Mouse (Mus musculus): ENCODE measurements around the gene Rpl13a. TPM values are rescaled to one million over a fixed set of nuclear protein-coding genes. Genes with fewer than 3 reads are reported as not detected.
"Not testable (repeated sequence)": the region's sequence is repeated elsewhere in the genome, so short reads cannot be mapped to it uniquely, and the experiment has no call there.

The Rpl13a gene
- 1,418 and 1,436 TPM in 2 replicates for polyA plus RNA-seq (2014; fragmentation: Nextera tagmentation; extraction: Ambion mirVana)

DNA sequence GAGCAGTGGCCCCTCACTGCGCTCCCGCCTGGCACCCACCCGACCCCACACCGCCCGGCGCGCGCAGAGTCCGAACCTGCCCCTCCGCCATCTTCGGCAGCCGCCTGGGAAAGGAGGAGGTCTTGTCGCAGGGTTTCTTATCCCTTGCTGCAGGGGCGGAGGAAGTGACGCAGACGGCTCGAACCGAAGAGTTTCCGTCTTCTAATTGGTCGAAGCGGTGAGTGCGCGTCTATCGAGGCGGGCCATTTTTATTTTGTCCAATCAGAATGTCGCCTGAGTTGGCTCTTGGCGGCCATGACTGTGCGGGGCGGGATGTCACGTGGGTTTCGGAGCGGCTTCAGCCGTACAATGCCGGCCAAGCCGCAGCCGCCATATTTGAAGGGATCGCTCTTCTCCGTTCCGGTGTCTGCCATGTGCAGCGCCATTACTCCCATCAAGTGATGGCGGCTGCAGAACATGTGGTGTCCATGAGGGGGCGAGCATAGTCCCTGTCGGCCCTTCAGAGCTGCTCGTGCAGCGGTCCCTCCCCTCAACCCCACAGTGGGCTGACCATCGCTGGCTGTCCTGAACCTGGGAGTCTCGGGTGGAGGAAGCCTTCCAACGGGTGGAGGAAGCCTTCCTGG, at the start of gene Rpl13a:
Gene Rpl13a, minus strand, starts transcription at position 138 of the 623 bp plus-strand sequence.
- Histone ChIP-seq H3K4me2 (ENCODE audit: low read depth, low read length) (peak within 1 kb of the TSS; percentile 88), H3K4me3 (ENCODE audit: low read depth, low read length) (peak within 1 kb of the TSS; percentile 96), H3K9me3 (replicated peaks; ENCODE audit: control insufficient read depth, low read length) (no peaks in the 10 kb centered on the region), H3K9ac (replicated peaks; ENCODE audit: low read length) (peak within 1 kb of the TSS; percentile 100), H3K36me3 (replicated peaks; ENCODE audit: control insufficient read depth, insufficient read depth, low read depth, low read length) (peaks cover 5% of the 10 kb centered on the region), H3K27me3 (ENCODE audit: control insufficient read depth, insufficient read depth, low read length) (no peaks in the 10 kb centered on the region), H3K4me1 (ENCODE audit: control insufficient read depth, insufficient read depth, low read length) (no peaks in the 10 kb centered on the region; the same call in 1 of the 2 replicates), H3K27ac (replicated peaks; ENCODE audit: low read depth, low read length) (peak within 1 kb of the TSS; percentile 91)
- peak; percentile 99 for DNase-seq (ENCODE audit: low spot score)
- WGBS: under 1% methylated on average over 48 of the region's 48 CpGs
- ATAC-seq (replicated peaks; ENCODE audit: insufficient number of reproducible peaks, low FRiP score, low TSS enrichment, low read depth): peak; percentile 95

DNA sequence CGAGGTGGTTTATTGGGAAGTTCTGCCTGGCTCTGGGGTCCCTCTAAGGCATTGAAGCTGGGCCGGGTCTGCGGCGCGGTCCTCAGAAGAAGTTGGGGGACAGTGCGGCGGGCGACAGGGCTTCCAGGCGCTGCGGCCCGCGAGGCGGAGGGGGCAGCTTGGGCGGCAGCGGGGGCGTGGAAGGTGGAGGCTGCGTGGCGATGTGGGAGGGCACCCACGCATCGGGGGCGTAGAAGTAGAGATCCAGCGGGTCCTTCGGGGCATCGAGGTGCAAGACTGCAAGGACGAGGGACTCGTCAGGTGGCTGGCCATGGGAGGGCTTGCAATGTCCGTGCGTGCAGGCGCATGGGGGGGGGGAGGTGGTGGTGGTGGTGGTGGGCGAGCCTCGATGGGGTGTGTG, 47.8 kb upstream of the Rpl13a start:
- no peak for ATAC-seq (replicated peaks; ENCODE audit: insufficient number of reproducible peaks, low FRiP score, low TSS enrichment, low read depth)
- H3K4me1 ChIP-seq (ENCODE audit: control insufficient read depth, insufficient read depth, low read length): no peaks in the 10 kb centered on the region; the same call in 1 of the 2 replicates

GRCm38 (mm10) chr7:45175929-45176328, 47.4 kb upstream of the Rpl13a start:
- Histone ChIP-seq H3K9me3 (replicated peaks; ENCODE audit: control insufficient read depth, low read length) (no peaks in the 10 kb centered on the region), H3K4me3 (ENCODE audit: low read depth, low read length) (no peak overlapping the region), H3K4me2 (ENCODE audit: low read depth, low read length) (0 out of 2 replicates have a peak overlapping the region, but pooled peaks have one; percentile 1), H3K27me3 (ENCODE audit: control insufficient read depth, insufficient read depth, low read length) (peaks cover 73% of the 10 kb centered on the region), H3K27ac (replicated peaks; ENCODE audit: low read depth, low read length) (no peak overlapping the region), H3K36me3 (replicated peaks; ENCODE audit: control insufficient read depth, insufficient read depth, low read depth, low read length) (no peaks in the 10 kb centered on the region), H3K4me1 (ENCODE audit: control insufficient read depth, insufficient read depth, low read length) (no peaks in the 10 kb centered on the region; the same call in 1 of the 2 replicates), H3K9ac (replicated peaks; ENCODE audit: low read length) (no peak overlapping the region)
- WGBS: under 1% methylated on average over 23 of the region's 23 CpGs
- ATAC-seq (replicated peaks; ENCODE audit: insufficient number of reproducible peaks, low FRiP score, low TSS enrichment, low read depth) (peak; percentile 26; the same call in 1 of the 2 replicates), DNase-seq (ENCODE audit: low spot score) (no peak)

More for the DNA sequence above, 47.8 kb upstream of the Rpl13a start:
- Histone ChIP-seq H3K27ac (replicated peaks; ENCODE audit: low read depth, low read length) (no peak overlapping the region), H3K4me3 (ENCODE audit: low read depth, low read length) (no peak overlapping the region), H3K9me3 (replicated peaks; ENCODE audit: control insufficient read depth, low read length) (no peaks in the 10 kb centered on the region), H3K27me3 (ENCODE audit: control insufficient read depth, insufficient read depth, low read length) (peaks cover 78% of the 10 kb centered on the region), H3K36me3 (replicated peaks; ENCODE audit: control insufficient read depth, insufficient read depth, low read depth, low read length) (no peaks in the 10 kb centered on the region), H3K4me2 (ENCODE audit: low read depth, low read length) (peak overlapping the region; percentile 1; the same call in 1 of the 2 replicates), H3K9ac (replicated peaks; ENCODE audit: low read length) (no peak overlapping the region)
- WGBS: 2% methylated on average over 29 of the region's 31 CpGs
- DNase-seq (ENCODE audit: low spot score): no peak

GRCm38 (mm10) chr7:45175398-45175797, 46.8 kb upstream of the Rpl13a start:
- peaks cover 68% of the 10 kb centered on the region for H3K27me3 ChIP-seq (ENCODE audit: control insufficient read depth, insufficient read depth, low read length)
- H3K4me3 ChIP-seq (ENCODE audit: low read depth, low read length): no peak overlapping the region
- no peaks in the 10 kb centered on the region; the same call in 1 of the 2 replicates for H3K9me3 ChIP-seq (replicated peaks; ENCODE audit: control insufficient read depth, low read length)
- ATAC-seq (replicated peaks; ENCODE audit: insufficient number of reproducible peaks, low FRiP score, low TSS enrichment, low read depth) (no peak), DNase-seq (ENCODE audit: low spot score) (no peak)
- no peak overlapping the region for H3K4me2 ChIP-seq (ENCODE audit: low read depth, low read length)
- no peak overlapping the region for H3K9ac ChIP-seq (replicated peaks; ENCODE audit: low read length)
- no peaks in the 10 kb centered on the region; the same call in 1 of the 2 replicates for H3K4me1 ChIP-seq (ENCODE audit: control insufficient read depth, insufficient read depth, low read length)
- H3K36me3 ChIP-seq (replicated peaks; ENCODE audit: control insufficient read depth, insufficient read depth, low read depth, low read length): no peaks in the 10 kb centered on the region
- H3K27ac ChIP-seq (replicated peaks; ENCODE audit: low read depth, low read length): no peak overlapping the region
- 5% methylated on average over 13 of the region's 13 CpGs for WGBS

DNA sequence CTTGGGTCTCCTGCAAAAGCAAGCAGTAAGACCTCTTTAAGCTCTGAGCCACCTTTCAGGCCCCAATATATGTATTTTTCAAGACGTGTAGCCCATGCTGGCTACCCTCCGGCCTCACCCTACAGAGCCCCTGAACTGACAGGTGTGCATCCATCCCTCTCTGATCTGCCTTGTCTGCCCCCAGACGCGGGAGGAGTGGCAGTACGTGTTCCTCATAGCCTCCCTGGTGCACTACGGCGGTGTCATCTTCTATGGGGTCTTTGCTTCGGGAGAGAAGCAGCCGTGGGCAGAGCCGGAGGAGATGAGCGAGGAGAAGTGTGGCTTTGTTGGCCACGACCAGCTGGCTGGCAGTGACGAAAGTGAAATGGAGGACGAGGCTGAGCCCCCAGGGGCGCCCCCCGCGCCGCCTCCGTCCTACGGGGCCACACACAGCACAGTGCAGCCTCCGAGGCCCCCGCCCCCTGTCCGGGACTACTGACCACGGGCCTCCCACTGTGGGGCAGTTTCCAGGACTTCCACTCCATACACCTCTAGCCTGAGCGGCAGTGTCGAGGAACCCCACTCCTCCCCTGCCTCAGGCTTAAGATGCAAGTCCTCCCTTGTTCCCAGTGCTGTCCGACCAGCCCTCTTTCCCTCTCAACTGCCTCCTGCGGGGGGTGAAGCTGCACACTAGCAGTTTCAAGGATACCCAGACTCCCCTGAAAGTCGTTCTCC, 46.2 kb upstream of the Rpl13a start:
- no peaks in the 10 kb centered on the region; the same call in 1 of the 2 replicates for H3K4me1 ChIP-seq (ENCODE audit: control insufficient read depth, insufficient read depth, low read length)
- no peak overlapping the region for H3K4me3 ChIP-seq (ENCODE audit: low read depth, low read length)
- ATAC-seq (replicated peaks; ENCODE audit: insufficient number of reproducible peaks, low FRiP score, low TSS enrichment, low read depth) (no peak; the same call in 1 of the 2 replicates), DNase-seq (ENCODE audit: low spot score) (no peak)
- peak overlapping the region; percentile 23; the same call in 1 of the 2 replicates for H3K4me2 ChIP-seq (ENCODE audit: low read depth, low read length)
- no peaks in the 10 kb centered on the region for H3K36me3 ChIP-seq (replicated peaks; ENCODE audit: control insufficient read depth, insufficient read depth, low read depth, low read length)
- 0 out of 2 replicates have a peak overlapping the region, but pooled peaks have one; percentile 9 for H3K9ac ChIP-seq (replicated peaks; ENCODE audit: low read length)
- H3K27ac ChIP-seq (replicated peaks; ENCODE audit: low read depth, low read length): no peak overlapping the region
- H3K27me3 ChIP-seq (ENCODE audit: control insufficient read depth, insufficient read depth, low read length): peaks cover 64% of the 10 kb centered on the region
- WGBS: 4% methylated on average over 29 of the region's 29 CpGs
- H3K9me3 ChIP-seq (replicated peaks; ENCODE audit: control insufficient read depth, low read length): peaks cover 6% of the 10 kb centered on the region

DNA sequence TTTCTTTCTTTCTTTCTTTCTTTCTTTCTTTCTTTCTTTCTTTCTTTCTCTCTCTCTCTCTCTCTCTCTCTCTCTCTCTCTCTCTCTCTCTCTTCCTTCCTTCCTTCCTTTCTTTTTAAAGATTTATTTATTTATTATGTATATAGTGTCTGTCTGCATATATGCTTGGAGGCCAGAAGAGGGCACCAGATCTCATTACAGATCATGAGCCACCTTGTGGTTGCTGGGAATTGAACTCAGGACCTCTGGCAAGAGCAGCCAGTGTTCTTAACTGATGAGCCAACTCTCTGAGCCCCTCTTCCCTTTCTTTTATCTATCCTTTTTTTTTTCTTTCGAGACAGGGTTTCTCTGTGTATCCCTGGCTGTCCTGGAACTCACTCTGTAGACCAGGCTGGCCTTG, 45.2 kb upstream of the Rpl13a start:
- not testable (repeated sequence) for H3K27ac ChIP-seq (replicated peaks; ENCODE audit: low read depth, low read length); H3K9ac ChIP-seq (replicated peaks; ENCODE audit: low read length); H3K4me1 ChIP-seq (ENCODE audit: control insufficient read depth, insufficient read depth, low read length); H3K4me3 ChIP-seq (ENCODE audit: low read depth, low read length); DNase-seq (ENCODE audit: low spot score); H3K36me3 ChIP-seq (replicated peaks; ENCODE audit: control insufficient read depth, insufficient read depth, low read depth, low read length); ATAC-seq (replicated peaks; ENCODE audit: insufficient number of reproducible peaks, low FRiP score, low TSS enrichment, low read depth); H3K4me2 ChIP-seq (ENCODE audit: low read depth, low read length)
- peaks cover 63% of the 10 kb centered on the region for H3K27me3 ChIP-seq (ENCODE audit: control insufficient read depth, insufficient read depth, low read length)
- peaks cover 15% of the 10 kb centered on the region for H3K9me3 ChIP-seq (replicated peaks; ENCODE audit: control insufficient read depth, low read length)
- 53% methylated on average over 1 of the region's 1 CpGs for WGBS

DNA sequence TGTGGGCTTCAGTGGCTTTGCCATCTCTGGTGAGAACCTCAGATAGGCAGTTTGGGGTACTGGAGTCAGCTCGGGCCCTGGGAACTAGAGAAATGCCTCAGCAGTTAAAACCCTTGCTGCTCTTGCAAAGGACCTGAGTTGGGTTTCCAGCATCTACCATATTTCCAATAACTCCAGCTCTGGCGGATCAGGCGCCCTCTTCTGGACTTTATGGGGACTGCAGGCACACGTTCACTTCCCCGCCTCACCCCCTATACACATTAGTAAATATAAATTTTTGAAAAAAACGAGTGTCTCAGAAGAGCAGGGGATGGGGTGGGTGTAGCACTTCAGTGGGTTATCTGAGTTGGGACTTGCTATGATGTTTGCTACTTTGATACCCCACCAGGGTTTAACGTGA, 44.4 kb upstream of the Rpl13a start:
- no peak for DNase-seq (ENCODE audit: low spot score)
- H3K4me2 ChIP-seq (ENCODE audit: low read depth, low read length): no peak overlapping the region
- H3K27ac ChIP-seq (replicated peaks; ENCODE audit: low read depth, low read length): no peak overlapping the region
- no peak overlapping the region for H3K4me3 ChIP-seq (ENCODE audit: low read depth, low read length)
- 60% methylated on average over 7 of the region's 7 CpGs for WGBS
- no peak for ATAC-seq (replicated peaks; ENCODE audit: insufficient number of reproducible peaks, low FRiP score, low TSS enrichment, low read depth)
- peaks cover 15% of the 10 kb centered on the region for H3K9me3 ChIP-seq (replicated peaks; ENCODE audit: control insufficient read depth, low read length)
- no peaks in the 10 kb centered on the region; the same call in 1 of the 2 replicates for H3K4me1 ChIP-seq (ENCODE audit: control insufficient read depth, insufficient read depth, low read length)
- H3K9ac ChIP-seq (replicated peaks; ENCODE audit: low read length): no peak overlapping the region
- H3K27me3 ChIP-seq (ENCODE audit: control insufficient read depth, insufficient read depth, low read length): peaks cover 63% of the 10 kb centered on the region
- no peaks in the 10 kb centered on the region for H3K36me3 ChIP-seq (replicated peaks; ENCODE audit: control insufficient read depth, insufficient read depth, low read depth, low read length)

DNA sequence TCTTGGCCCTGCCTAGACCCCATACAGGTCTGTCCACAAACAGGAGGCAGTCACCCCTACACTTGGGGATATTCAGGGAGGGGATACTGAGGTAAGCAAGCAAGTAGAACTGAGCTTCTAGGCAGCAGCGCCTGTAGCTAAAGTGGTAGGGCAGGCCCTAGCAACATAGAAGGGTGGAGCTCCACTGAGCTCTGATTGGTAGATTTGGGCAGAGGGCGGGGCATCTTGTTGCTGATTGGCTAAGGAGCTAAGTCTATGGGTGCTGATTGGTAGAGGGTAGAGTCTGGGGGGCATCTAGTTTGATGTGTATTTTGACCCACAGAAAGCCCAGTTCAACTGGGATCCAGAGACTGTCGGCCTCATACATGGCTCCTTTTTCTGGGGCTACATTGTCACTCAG, 40.9 kb upstream of the Rpl13a start:
- DNase-seq (ENCODE audit: low spot score) (no peak), ATAC-seq (replicated peaks; ENCODE audit: insufficient number of reproducible peaks, low FRiP score, low TSS enrichment, low read depth) (no peak)
- H3K4me3 ChIP-seq (ENCODE audit: low read depth, low read length): no peak overlapping the region
- H3K27me3 ChIP-seq (ENCODE audit: control insufficient read depth, insufficient read depth, low read length): peaks cover 61% of the 10 kb centered on the region
- H3K4me1 ChIP-seq (ENCODE audit: control insufficient read depth, insufficient read depth, low read length): no peaks in the 10 kb centered on the region
- no peak overlapping the region for H3K9ac ChIP-seq (replicated peaks; ENCODE audit: low read length)
- H3K9me3 ChIP-seq (replicated peaks; ENCODE audit: control insufficient read depth, low read length): peaks cover 15% of the 10 kb centered on the region
- no peak overlapping the region for H3K27ac ChIP-seq (replicated peaks; ENCODE audit: low read depth, low read length)
- no peaks in the 10 kb centered on the region for H3K36me3 ChIP-seq (replicated peaks; ENCODE audit: control insufficient read depth, insufficient read depth, low read depth, low read length)
- no peak overlapping the region for H3K4me2 ChIP-seq (ENCODE audit: low read depth, low read length)
- WGBS: 91% methylated on average over 3 of the region's 3 CpGs

All from embryonic facial prominence, embryonic 11.5 days (tissue).